Mouse (Mus musculus): Measurements from ENCODE around the gene Car9. TPM values are rescaled to one million over a fixed set of nuclear protein-coding genes. Genes with fewer than 3 reads are reported as not detected.

The Car9 gene
- total RNA-seq (2018; cell fraction: chromatin; rRNA removed) = 10 to 100 TPM in 8 of 26 experiments, 1 to 10 TPM in 17, under 1 TPM in 1; 0.49 to 20.4 (median 6.1) TPM
- 1 to 10 TPM; 2.9 to 7.9 (median 4.4) TPM for total RNA-seq (2018; cell fraction: cytosol; rRNA removed)
- 10 to 100 TPM in 7 of 26 experiments, 1 to 10 TPM in 16, under 1 TPM in 3; 0.75 to 14.9 (median 5.7) TPM for total RNA-seq (2018; cell fraction: nucleus; rRNA removed)
- 3.0 to 7.4 TPM (median 4.9 TPM) in 3 replicates for polyA plus RNA-seq (2018)

GRCm38 (mm10) chr4:43506536-43507185 is at the start of gene Car9:
Car9 (plus strand) TSS chr4:43506966.
- no peaks in the 10 kb centered on the region for H3K36me3 ChIP-seq (ENCODE audit: inconsistent target)
- no peaks in the 10 kb centered on the region for H3K79me2 ChIP-seq (ENCODE audit: inconsistent target)
- WGBS (ENCODE audit: missing documents) = 78% methylated on average over 9 of the region's 9 CpGs
- no peak within 1 kb of the TSS for H3K27ac ChIP-seq
- H3K4me3 ChIP-seq (ENCODE audit: inconsistent target) = peak within 1 kb of the TSS; percentile 62; the same call in 1 of the 2 replicates

- 42% methylated on average over 8 of the region's 8 CpGs for WGBS (ENCODE audit: missing documents)
- Histone ChIP-seq H3K79me2 (ENCODE audit: inconsistent target) (peaks cover 22% of the 10 kb centered on the region), H3K27ac (no peak overlapping the region), H3K4me3 (ENCODE audit: inconsistent target) (no peak overlapping the region), H3K36me3 (ENCODE audit: inconsistent target) (peaks cover 2% of the 10 kb centered on the region; the same call in 1 of the 2 replicates)
These were observed 49.6 kb upstream of the Car9 start for GRCm38 (mm10) chr4:43457124-43457523.

GRCm38 (mm10) chr4:43463102-43463501 is 43.7 kb upstream of the Car9 start:
- WGBS (ENCODE audit: missing documents) = 96% methylated on average over 5 of the region's 5 CpGs
- H3K4me3 ChIP-seq (ENCODE audit: inconsistent target) = no peak overlapping the region
- no peaks in the 10 kb centered on the region for H3K79me2 ChIP-seq (ENCODE audit: inconsistent target)
- H3K36me3 ChIP-seq (ENCODE audit: inconsistent target) = no peaks in the 10 kb centered on the region
- H3K27ac ChIP-seq = no peak overlapping the region

- Histone ChIP-seq H3K4me3 (ENCODE audit: inconsistent target) (no peak overlapping the region), H3K79me2 (ENCODE audit: inconsistent target) (no peaks in the 10 kb centered on the region), H3K36me3 (ENCODE audit: inconsistent target) (no peaks in the 10 kb centered on the region), H3K27ac (peak overlapping the region; percentile 100)
- 18% methylated on average over 6 of the region's 6 CpGs for WGBS (ENCODE audit: missing documents)
These were observed 40.8 kb upstream of the Car9 start for GRCm38 (mm10) chr4:43465935-43466334.

GRCm38 (mm10) chr4:43466872-43467271 is 39.9 kb upstream of the Car9 start:
- Histone ChIP-seq H3K36me3 (ENCODE audit: inconsistent target) (no peaks in the 10 kb centered on the region), H3K79me2 (ENCODE audit: inconsistent target) (no peaks in the 10 kb centered on the region), H3K27ac (peak overlapping the region; percentile 100), H3K4me3 (ENCODE audit: inconsistent target) (no peak overlapping the region)
- WGBS (ENCODE audit: missing documents) = 91% methylated on average over 7 of the region's 7 CpGs

- Histone ChIP-seq H3K36me3 (ENCODE audit: inconsistent target) (no peaks in the 10 kb centered on the region), H3K4me3 (ENCODE audit: inconsistent target) (no peak overlapping the region), H3K79me2 (ENCODE audit: inconsistent target) (no peaks in the 10 kb centered on the region), H3K27ac (peak overlapping the region; percentile 37)
- 82% methylated on average over 10 of the region's 10 CpGs for WGBS (ENCODE audit: missing documents)
These were observed 36.5 kb upstream of the Car9 start for GRCm38 (mm10) chr4:43470301-43470700.

GRCm38 (mm10) chr4:43473636-43474035 is 33.1 kb upstream of the Car9 start:
- Histone ChIP-seq H3K79me2 (ENCODE audit: inconsistent target) (no peaks in the 10 kb centered on the region), H3K4me3 (ENCODE audit: inconsistent target) (no peak overlapping the region), H3K27ac (peak overlapping the region; percentile 57), H3K36me3 (ENCODE audit: inconsistent target) (no peaks in the 10 kb centered on the region)
- 0% methylated on average over 1 of the region's 1 CpGs for WGBS (ENCODE audit: missing documents)

- H3K27ac ChIP-seq = no peak overlapping the region
- WGBS (ENCODE audit: missing documents) = 63% methylated on average over 4 of the region's 6 CpGs
- no peaks in the 10 kb centered on the region for H3K79me2 ChIP-seq (ENCODE audit: inconsistent target)
- no peak overlapping the region for H3K4me3 ChIP-seq (ENCODE audit: inconsistent target)
- H3K36me3 ChIP-seq (ENCODE audit: inconsistent target) = no peaks in the 10 kb centered on the region
These were observed 30.2 kb upstream of the Car9 start for GRCm38 (mm10) chr4:43476604-43477003.

- Histone ChIP-seq H3K36me3 (ENCODE audit: inconsistent target) (no peaks in the 10 kb centered on the region), H3K27ac (peak overlapping the region; percentile 65), H3K4me3 (ENCODE audit: inconsistent target) (peak overlapping the region; percentile 9; the same call in 1 of the 2 replicates), H3K79me2 (ENCODE audit: inconsistent target) (no peaks in the 10 kb centered on the region)
- WGBS (ENCODE audit: missing documents) = 14% methylated on average over 11 of the region's 11 CpGs
These were observed 28.8 kb upstream of the Car9 start for GRCm38 (mm10) chr4:43477857-43478533.

- Histone ChIP-seq H3K79me2 (ENCODE audit: inconsistent target) (no peaks in the 10 kb centered on the region), H3K4me3 (ENCODE audit: inconsistent target) (peak overlapping the region; percentile 9; the same call in 1 of the 2 replicates), H3K27ac (peak overlapping the region; percentile 65), H3K36me3 (ENCODE audit: inconsistent target) (no peaks in the 10 kb centered on the region)
- 10% methylated on average over 8 of the region's 8 CpGs for WGBS (ENCODE audit: missing documents)
These were observed 28.3 kb upstream of the Car9 start for GRCm38 (mm10) chr4:43478534-43478858.

GRCm38 (mm10) chr4:43478906-43479832 is 27.6 kb upstream of the Car9 start:
- H3K36me3 ChIP-seq (ENCODE audit: inconsistent target) = no peaks in the 10 kb centered on the region
- H3K79me2 ChIP-seq (ENCODE audit: inconsistent target) = no peaks in the 10 kb centered on the region
- no peak overlapping the region for H3K4me3 ChIP-seq (ENCODE audit: inconsistent target)
- 52% methylated on average over 23 of the region's 24 CpGs for WGBS (ENCODE audit: missing documents)
- peak overlapping the region; percentile 65 for H3K27ac ChIP-seq

- Histone ChIP-seq H3K4me3 (ENCODE audit: inconsistent target) (no peak overlapping the region), H3K27ac (no peak overlapping the region), H3K36me3 (ENCODE audit: inconsistent target) (no peaks in the 10 kb centered on the region), H3K79me2 (ENCODE audit: inconsistent target) (no peaks in the 10 kb centered on the region)
- WGBS (ENCODE audit: missing documents) = 94% methylated on average over 5 of the region's 5 CpGs
These were observed 25.8 kb upstream of the Car9 start for GRCm38 (mm10) chr4:43480985-43481384.

GRCm38 (mm10) chr4:43481894-43482456 is 24.8 kb upstream of the Car9 start:
- WGBS (ENCODE audit: missing documents) = 45% methylated on average over 7 of the region's 7 CpGs
- Histone ChIP-seq H3K36me3 (ENCODE audit: inconsistent target) (no peaks in the 10 kb centered on the region), H3K27ac (no peak overlapping the region), H3K79me2 (ENCODE audit: inconsistent target) (no peaks in the 10 kb centered on the region), H3K4me3 (ENCODE audit: inconsistent target) (no peak overlapping the region)

- no peak overlapping the region for H3K27ac ChIP-seq
- no peaks in the 10 kb centered on the region for H3K79me2 ChIP-seq (ENCODE audit: inconsistent target)
- no peak overlapping the region for H3K4me3 ChIP-seq (ENCODE audit: inconsistent target)
- WGBS (ENCODE audit: missing documents) = 56% methylated on average over 10 of the region's 10 CpGs
- H3K36me3 ChIP-seq (ENCODE audit: inconsistent target) = no peaks in the 10 kb centered on the region
These were observed 24.2 kb upstream of the Car9 start for GRCm38 (mm10) chr4:43482591-43482990.
